Mouse (Mus musculus): ENCODE data around the gene Celf5. TPM values are rescaled to one million over a fixed set of nuclear protein-coding genes. Genes with fewer than 3 reads are reported as not detected.
A peak's percentile ranks its signal among the peaks of the same experiment; 100 is the strongest.

The Celf5 gene
- total RNA-seq, 4 experiments from 2014 or later = 229 to 265 (median 242) TPM

DNA sequence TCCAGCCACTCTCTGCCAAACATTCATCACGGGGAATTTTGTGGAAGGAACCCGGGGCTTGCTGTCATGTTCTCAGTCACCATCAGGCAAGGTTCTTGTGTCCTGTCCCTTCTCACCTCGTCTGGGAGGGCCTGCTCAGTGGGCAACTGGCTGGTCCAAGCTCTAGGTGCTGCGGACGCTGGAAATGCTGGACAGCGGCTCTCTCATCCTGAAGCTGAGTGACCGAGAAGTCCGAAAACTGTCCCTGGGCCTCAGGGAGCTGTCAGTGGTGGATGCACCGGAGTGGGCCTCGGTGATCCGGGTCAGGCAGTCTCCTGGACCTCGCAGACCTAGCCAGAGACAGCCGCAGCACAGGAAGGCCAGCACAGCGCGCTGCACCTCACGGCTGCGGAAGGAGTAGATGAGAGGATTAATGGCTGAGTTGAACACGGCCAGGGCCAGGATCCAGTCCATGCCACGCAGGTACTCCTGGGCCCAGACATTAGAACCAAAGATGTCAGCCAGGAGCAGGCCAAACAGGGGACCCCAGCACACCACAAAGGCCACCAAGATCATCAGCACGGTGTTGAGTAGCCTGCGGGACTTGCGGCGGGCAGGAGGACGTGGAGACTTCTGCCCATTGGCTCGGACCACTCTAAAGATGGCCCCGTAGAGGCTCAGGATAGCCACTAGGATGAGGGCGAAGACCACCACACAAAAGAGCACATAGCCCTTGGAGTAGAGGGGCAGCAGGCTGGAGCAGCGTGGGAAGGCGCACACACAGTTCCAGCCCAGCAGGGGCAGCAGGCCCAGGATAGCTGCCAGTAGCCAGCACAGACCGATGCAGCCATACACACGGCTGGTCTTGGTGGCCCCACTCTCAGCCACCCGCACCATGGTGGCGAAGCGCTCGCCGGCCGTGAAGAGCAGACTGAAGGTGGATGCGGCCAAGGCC lies 16.1 kb upstream of the Celf5 start:
- no peak for DNase-seq (ENCODE audit: low spot score in 2 of 2)

DNA sequence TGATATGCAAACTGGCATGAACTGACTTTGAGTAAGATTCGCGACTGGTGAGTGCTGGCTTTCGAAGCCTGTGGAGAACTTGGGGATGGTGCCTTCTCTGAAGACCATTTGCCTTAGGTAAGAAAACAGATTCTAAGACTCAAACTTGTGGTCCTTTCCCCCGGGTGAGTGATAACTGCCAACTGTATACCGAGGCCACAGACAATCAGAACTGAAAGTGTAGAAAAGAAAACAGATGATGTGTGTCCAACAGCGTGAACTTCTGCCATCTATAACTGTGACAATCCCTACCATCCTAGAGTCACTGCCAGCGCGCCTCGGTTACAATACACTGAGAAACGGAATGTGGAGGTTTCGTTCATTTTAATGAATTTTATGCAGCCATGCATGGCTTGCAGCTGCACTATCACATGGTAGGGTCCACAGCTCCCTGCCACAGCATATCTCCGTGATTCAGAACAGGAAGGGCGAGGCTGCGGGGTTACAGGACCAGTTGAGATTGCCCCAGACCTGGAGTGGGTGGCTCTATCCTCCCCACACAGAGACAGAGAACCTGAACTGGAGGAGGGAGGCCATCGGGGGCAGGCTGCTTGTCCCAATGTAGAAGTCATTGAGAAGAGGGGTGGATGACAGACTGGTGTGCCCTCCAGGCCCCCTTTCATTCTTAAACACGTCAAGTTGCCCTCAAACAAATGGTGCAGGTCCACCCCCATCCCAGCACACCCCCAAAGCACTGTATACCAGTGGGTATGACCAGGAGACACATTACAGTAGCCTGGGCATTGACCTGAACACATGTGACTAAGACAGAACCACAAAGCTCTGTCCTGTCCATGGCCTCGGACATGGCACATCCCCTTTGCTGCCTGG lies 15.1 kb upstream of the Celf5 start:
- DNase-seq (ENCODE audit: low spot score in 2 of 2) = no peak

DNA sequence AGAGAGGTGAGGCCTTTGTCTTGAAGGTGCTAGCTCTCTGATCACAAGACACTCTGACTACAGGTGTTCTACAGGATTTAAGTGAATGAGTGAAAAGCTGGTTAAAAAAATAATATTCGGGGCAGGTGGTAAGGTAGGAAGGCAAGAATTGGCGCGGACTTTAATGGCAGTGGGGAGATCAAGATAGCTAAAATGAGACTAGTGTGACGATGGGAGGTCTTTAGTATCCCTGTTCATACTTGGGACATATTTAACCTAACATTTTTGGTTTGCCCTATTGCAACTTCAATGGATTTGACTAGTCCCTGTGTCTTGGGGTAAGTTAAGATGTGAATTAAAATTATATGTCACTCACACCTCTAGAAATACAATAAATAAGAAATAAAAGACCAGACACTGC lies 14.5 kb upstream of the Celf5 start:
- DNase-seq (ENCODE audit: low spot score in 2 of 2) = no peak

DNA sequence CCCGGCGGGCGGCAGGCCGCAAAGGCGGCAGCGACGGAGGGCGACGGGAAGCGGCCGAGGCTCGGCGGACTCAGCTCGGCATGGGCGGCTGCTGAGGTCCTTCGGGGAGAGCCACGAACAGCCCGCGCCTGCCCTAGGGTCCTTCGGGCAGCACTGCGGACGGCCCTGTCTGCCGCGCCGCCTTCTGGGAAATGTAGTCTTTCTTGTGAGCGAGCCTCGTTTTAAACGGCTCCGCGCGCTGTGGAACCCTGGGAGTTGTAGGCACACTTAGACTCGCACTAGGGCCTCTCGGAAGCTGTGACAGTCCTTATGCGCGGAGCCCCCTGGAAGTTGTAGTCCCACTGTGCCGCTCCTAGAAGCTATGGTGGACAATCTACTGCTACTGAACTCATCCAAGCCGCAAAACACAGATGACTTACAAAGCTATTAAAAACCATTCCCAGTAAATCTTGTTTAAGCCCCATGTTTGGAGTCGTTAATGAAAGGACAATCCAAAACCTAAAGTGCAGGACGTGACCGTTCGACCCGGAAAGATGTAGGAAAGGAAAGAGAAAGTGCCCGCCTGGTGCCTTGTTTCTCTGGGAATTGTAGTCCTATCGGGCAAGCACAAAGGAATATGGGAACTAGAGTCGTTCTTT lies 13.9 kb upstream of the Celf5 start, which contains the start of gene Ncln:
Gene Ncln (minus strand): TSS at position 129 of the 638 bp plus-strand sequence.
- DNase-seq (ENCODE audit: low spot score in 2 of 2) = peak; percentile 91 to 98

DNA sequence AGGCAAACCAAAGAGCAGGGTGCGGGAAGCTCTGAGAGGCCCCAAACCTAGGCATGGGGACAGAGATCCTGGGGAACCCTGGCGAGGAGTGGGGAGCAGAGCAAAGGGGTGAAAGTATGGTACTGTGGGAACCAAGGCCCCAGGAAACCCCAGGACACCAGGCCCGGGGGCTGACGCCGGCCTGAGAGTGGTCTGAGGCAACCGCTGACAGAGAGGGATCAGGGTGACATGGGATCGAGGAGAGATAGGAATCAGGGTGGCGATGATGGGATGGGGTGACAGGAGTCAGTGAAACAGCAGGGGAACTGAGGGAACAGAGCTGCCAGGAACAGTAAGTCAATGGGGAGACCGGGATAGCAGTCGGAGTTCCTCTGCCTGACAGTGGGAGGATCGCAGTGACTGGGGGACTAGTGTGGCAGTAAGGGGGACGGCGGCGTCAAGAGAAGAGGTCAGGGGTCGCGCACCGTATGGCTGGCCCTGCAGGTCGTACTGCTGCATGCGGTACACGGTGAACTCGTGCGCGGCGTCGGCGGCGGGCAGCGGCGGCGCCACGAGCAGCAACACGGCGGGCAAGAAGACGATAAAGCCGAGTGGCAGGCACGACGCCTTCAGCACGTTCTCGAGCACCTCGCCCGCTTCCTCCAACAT lies 13.2 kb upstream of the Celf5 start:
- no peak for DNase-seq (ENCODE audit: low spot score in 2 of 2)

DNA sequence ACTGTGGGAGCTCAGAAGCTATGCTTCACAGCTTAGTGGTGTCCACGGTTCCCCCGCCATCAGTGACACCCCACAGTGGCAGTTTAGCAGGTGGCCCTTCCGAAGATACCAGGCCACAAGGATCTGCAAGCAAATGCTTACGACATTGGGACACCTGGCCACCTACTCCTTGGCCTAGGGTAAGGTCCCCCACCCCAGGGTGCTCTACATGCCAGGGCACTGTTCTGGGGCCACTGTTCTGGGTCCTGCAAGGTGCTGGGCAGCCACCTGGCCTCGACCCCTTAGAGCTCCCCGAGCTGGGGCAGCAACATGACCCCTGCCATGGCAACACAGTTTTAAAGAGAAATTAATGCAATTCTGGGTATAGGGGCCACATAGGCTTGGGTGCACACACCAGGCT lies 12.6 kb upstream of the Celf5 start:
- DNase-seq (ENCODE audit: low spot score in 2 of 2) = no peak

DNA sequence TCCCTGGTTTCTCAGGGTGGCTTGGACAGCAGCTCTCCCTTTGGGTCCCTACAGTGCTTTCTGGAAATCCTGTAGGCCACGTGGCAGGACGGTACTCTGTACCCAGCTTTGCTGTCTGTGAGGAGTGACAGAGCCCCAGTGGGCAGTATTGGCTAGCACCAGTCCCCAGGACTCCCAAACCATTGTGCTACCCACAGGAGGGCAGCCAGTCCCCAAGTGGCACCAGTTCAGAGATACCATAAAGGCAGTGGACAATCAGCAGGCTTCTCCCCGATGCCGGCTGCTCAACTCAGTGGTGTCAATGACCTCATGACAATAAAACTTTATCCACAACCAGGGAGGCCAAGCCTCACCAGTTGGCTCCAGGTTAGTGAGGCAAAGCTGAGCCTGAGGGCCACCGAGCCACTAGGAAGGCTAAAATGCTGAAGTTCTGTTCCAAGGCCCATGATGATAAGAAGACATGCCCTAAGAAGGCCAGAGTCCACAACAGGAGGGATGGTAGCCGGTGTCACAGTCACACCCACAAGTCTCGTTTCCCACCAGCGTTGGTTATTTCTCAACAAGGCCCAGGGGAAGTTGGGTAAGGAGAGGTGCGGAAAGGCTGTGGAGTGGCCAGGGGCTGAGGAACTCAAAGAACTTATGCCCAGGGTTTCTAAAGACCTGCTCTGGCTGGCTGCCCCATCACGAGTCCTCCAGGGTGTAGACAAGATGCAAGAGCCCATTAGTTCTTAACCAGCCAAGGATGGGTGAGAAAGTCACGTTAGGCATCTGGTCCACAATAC lies 11.9 kb upstream of the Celf5 start:
- DNase-seq (ENCODE audit: low spot score in 2 of 2) = no peak

DNA sequence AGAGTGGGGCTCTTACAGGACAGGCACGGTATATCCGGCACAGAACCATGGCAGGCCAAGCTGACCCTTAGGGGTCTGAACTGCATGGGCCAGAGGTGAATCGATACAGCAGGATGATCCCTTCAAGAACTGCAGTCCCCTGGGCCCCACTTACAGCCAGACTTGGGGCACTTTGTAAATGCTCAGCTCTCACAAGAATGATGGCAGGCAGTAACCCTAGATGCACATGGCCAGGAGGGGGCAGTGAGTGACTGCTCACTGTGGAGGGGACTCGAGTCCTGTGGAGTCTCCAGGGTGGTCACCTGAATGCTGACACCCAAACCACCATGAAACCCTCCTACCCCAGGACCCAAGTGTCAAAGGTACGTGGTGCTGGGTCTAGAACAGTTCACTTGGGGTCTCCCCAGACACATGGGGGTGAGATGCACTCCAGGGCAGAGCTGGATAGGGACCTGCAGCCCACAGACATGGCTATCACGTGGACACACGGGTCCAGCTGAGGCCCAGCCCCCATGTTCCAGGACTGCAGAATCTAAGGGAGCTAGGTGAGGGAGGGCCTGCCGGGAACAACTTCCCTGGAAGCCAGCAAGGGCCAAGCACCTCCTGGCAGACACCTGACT lies 11.2 kb upstream of the Celf5 start:
- no peak for DNase-seq (ENCODE audit: low spot score in 2 of 2)

DNA sequence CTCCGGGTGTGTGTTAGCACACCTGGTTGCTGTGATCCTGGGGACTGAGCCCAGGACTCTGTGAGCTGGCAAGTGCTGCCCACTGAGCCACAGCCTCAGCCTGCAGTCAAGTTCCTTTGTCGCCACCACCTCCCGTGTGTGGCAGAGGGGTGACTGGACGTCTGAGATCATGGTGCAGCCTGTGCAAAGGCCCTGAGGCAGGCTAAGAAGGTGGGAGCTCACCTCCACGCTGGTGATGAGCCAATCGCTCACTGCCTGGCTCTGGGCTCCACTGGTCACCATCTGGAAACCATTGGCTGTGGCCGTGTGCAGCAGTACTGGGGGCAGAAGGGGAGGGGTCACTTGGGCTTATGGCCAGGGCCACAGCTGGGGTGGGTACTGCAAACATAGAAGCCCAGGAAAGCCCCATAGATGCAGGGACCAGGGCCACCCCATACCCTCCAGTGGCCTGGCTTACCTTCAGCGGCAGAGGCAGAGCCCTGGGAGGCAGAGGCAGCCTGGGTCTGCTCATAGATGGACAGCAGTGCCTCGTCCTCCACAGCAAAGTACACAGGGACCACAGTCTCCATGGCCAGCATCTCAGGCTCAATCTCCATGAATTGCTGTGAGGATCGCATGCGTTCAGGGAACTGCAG lies 10.2 kb upstream of the Celf5 start:
- no peak for DNase-seq (ENCODE audit: low spot score in 2 of 2)

DNA sequence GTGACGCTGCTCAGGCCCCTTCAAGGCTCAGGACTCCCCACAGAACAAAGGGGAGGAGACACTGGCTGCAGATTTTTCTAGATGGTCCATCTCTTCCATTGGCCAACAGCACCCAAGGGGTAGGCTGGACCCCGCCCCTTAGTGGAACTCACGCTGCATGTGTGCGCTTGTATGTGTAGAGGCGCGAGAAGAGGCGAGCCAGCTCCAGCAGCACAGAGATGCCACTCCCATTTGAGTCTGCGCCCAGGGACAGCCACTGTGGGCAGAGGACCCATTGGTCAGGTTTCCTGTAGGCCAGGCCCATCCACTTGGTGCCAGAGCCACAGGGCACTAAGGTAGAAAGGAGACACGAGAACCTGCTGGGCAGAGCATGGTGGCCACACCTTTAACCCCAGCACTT lies 8.5 kb upstream of the Celf5 start:
- no peak for DNase-seq (ENCODE audit: low spot score in 2 of 2)

DNA sequence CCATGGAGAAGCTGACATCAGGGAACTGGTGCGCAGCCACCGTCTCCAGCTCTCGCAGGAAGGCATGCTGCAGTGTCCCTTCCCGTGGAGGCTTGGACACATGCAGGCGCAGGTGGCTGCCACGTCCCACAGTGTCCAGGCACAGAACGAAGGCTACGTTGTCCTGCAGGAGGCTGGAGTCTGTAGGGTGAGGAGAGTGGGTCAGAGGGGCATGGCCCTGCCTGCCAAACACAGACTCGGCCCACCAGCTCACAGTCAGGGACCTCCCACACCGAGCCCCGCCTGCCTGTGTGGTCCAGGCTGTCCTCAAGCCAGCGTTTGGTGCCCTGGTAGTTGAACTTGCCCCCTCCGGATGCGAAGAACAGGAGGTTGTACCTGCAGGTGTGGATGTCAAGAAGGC lies 7.4 kb upstream of the Celf5 start:
- no peak for DNase-seq (ENCODE audit: low spot score in 2 of 2)

DNA sequence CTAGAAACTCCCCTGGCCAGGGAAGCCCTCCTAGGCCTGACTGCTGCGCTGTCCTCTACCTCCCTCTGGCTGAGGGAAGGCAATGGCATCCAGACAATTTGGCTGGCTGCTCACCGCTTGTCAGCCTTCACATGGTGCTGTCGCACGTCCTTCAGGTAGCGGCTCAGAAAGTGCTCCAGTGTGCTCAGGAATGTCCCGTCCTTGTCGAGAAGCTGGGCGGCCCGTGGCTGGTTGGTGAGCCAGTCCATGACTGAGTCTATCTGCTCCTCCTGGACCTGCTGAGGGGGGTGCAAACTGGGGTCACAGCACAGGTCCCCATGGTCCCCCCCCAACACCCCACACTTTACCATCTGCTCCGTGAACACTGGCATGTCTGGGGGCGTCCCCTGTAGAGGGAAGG lies 5.6 kb upstream of the Celf5 start:
- no peak for DNase-seq (ENCODE audit: low spot score in 2 of 2)

DNA sequence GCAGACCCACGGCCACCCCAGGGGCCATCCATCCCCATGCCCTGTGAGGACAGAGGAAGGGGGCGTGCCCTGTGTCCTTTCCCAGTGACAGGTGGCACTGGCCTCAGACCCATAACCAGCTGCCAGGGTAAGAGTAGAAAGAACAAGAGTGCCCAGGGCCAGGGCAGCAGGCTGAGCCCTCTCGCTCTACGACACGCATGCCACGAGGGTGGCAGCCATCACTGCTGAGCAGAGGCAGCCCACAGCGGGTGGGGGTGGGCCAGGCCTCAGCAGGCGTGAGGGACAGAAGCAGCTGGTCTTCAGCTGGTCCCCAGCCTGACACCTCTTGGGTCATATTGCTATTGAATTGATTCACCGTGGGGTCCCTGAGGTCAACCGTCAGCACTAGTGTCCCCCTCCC lies 4.0 kb upstream of the Celf5 start:
- no peak for DNase-seq (ENCODE audit: low spot score in 2 of 2)

DNA sequence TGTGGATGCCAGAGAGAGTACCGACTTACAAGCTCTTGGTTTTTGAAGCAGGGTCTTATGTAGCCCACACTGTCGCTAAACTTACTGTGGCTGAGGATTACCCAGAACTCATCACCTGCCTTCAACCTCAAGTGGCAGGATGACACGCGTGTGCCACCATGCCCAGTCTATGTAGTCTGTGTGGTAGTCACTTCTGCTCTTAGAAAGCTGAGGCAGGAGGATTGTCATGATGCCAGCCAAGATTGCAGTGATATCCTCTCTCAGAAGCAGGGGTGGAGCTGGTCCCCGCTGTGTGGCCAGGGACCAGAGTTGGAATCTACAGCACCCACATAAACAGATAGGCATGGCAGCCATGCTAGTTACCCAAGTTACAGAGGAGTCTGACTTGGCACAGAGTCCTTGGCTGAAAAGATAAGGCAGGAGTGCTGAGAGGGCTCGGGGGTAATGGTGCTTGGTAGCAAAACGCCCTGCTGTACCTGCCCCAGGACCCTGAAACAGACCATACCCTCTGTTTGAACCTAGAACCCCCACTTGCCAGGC lies 3.0 kb upstream of the Celf5 start:
- no peak for DNase-seq (ENCODE audit: low spot score in 2 of 2)

DNA sequence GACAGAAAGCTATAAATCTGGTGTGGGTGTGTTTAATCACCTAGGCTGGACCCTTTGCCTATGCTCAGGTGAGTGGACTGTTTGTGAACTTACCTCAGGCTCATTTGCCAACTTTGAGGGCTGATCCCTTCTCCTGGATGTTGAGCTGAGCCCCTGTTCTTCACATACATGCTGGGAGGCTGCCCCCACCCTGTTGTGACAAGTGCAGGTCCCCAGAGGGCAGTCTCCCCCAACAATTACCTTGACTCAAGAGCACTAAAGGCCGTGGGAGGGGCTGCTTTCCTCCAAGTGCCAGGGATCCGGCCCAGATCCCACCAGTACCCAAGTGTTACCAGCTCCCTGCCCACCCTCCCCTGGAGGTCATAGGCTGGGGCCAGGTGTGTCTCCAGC lies 2.5 kb upstream of the Celf5 start:
- no peak for DNase-seq (ENCODE audit: low spot score in 2 of 2)

DNA sequence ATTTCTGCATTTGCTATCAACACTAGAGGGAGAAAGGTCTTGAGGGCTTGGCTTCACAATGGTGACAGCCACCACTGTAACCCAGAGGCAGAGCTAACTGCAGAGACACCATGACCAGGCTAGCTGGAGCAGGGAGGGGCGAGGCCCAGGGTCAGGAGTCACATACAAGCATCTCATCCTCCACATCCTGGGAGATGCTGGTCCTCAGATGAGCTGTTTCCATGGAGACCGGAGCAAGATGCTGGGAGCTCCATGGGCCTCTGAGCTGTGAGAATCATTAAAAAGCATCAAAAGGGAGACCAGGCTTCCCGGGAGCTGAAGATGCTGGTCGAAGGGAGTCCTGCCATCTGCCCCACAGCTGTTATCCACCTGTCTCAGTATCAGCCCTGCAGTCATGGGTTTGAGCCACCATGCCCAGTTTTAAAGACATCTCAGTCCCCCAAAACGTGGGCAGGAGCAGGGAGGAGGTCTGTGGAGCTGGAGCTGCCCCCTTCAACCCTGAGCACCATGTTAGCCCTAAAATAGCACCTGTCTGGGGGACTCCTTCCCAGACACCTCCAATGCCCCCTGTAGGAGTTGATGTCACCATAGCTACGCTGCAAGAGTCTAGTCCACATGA lies 2.0 kb upstream of the Celf5 start:
- DNase-seq (ENCODE audit: low spot score in 2 of 2) = no peak

DNA sequence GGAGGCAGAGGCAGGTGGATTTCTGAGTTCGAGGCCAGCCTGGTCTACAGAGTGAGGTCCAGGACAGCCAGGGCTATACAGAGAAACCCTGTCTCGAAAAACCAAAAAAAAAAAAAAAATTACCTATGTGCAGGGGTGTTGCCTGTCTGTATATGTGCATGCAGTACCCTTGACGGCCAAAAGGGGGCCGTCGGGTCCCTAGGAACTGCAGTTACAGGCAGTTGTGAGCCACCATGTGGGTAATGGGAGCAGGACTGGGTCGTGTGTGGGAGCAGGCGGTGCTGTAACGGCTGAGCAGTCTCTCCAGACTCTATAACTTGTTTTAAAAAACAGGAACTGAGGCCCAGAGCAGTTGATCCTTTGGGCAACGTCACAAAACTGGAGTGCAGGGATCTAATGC lies 1.5 kb upstream of the Celf5 start:
- DNase-seq (ENCODE audit: low spot score in 2 of 2) = no peak

DNA sequence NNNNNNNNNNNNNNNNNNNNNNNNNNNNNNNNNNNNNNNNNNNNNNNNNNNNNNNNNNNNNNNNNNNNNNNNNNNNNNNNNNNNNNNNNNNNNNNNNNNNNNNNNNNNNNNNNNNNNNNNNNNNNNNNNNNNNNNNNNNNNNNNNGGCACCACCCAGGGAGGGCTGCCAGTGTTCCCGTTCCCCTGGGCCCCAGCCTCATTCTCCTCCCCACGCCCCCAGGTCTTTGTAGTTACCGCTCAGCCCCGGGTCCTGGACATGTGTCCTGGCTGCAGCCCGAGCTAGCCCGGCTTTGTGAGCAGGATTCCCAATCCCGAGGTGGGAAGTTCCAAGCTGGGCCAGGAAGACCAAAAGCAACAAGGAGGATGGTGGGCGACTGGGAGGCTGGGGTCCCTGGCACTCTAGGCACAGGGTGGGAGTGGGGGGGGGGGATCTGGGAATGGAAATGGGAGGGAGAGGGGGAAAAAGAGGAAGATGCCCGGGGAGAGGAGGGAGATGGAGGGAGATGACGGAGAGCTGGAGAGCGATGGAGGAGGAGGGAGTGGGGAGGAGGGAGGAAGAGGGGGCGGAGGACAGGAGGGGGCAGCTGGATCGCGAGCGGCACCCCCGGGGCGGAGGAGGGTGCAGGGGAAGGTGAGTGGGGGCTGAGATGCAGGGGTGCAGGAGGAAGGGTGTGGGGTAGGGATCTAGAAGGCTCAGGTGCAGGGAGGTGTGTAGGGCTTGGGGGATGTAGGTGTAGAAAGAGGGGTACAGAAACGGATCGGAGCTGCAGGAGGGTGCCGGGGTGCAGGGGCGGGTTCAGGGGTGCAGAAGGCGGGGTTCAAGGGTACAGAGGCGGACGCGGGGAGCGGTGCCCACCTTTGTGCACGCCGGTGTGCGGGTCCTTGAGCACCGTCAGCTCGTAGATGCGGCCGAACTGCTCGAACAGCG lies 640 bp downstream of the Celf5 start:
- no peak for DNase-seq (ENCODE audit: low spot score in 2 of 2)
